Mouse (Mus musculus): Measurements from ENCODE around the gene Wdr18.

Wdr18 gene

GRCm38 (mm10) chr10:79927324-79928029 is 32.5 kb upstream of the Wdr18 start:
- DNase-seq (ENCODE audit: low read depth in 1 of 2, low spot score in 2 of 2): no peak

- peak; percentile 34 to 50 for DNase-seq (ENCODE audit: low read depth in 1 of 2, low spot score in 2 of 2)
Observed at GRCm38 (mm10) chr10:79928030-79928694, 31.8 kb upstream of the Wdr18 start.

DNA sequence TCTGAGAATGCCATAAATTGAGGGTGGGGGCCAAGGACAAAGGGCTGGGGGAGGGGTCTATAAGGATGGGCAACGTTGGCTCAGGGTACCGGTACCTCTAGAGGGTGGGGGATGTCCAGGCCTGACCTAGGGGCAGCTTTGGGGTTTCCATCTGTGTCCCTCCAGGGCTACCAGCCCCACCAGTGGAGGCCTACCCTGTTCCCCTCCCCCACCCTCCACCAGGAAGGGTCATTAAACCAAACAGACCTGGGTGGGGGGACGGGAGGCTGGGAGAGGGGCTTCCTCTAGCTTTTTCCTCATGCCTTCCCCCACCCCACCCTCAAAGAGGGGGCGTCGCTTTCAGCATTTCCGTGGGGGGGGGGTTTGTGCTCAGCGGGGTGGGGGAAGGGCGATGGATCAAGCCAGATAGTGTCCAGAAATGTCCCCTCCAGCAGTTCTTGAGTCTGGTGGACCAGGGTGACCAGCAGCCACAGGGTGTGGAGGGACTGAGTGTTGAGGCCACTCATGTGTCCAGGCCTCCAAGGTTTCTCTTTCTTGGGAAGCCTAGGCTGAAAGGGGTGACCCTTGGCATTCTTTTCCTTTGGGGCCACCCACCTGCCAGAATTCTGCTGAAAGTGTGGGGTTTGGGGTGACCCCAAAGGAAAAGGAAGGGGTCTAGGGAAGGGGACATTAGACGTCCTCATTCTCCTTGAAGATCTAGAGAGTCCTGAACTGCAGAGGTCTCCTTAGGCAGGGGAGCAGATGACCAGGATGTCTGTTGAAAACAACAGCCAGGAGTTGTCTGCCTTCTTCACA is 30.8 kb upstream of the Wdr18 start:
- DNase-seq (ENCODE audit: low read depth in 1 of 2, low spot score in 2 of 2): no peak

GRCm38 (mm10) chr10:79929967-79930825 is 29.8 kb upstream of the Wdr18 start:
- DNase-seq (ENCODE audit: low read depth in 1 of 2, low spot score in 2 of 2): no peak

DNA sequence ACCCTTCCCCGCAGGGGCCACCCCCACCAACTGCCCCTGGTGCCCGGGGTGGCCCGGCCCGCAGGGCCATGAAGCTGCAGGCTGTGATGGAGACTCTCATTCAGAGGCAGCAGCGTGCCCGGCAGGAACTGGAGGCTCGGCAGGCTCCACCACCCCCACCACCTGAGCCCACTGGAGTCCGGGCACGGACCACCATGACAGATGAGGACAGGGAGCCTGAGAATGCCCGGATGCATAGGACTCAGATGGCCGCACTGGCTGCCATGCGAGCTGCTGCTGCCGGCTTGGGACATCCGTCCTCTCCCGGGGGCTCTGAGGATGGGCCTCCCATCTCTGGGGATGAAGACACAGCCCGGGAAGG is 29.1 kb upstream of the Wdr18 start:
- DNase-seq (ENCODE audit: low read depth in 1 of 2, low spot score in 2 of 2): no peak

- no peak for DNase-seq (ENCODE audit: low read depth in 1 of 2, low spot score in 2 of 2)
Observed at GRCm38 (mm10) chr10:79931797-79932196, 28.2 kb upstream of the Wdr18 start.

DNA sequence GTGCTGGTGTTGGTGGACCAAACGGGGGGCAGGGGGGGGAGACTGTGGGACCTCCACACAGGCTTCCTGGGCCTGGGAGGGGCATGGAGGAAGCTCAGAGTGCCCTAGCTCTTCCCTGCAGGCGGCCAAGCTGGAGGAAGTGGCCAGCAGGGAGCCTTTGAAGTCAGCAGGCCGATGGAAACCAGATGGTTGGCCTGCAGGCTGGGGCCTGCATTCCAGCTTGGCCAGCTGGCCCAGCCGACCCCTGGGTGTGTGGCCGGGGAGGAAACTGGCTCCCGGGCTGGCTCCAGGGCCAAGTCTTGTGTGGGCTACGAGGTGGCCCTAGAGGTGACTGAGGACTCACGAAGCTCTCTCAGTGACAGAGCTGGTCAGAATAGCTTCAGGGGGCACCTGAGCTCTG is 27.2 kb upstream of the Wdr18 start:
- no peak for DNase-seq (ENCODE audit: low read depth in 1 of 2, low spot score in 2 of 2)

DNA sequence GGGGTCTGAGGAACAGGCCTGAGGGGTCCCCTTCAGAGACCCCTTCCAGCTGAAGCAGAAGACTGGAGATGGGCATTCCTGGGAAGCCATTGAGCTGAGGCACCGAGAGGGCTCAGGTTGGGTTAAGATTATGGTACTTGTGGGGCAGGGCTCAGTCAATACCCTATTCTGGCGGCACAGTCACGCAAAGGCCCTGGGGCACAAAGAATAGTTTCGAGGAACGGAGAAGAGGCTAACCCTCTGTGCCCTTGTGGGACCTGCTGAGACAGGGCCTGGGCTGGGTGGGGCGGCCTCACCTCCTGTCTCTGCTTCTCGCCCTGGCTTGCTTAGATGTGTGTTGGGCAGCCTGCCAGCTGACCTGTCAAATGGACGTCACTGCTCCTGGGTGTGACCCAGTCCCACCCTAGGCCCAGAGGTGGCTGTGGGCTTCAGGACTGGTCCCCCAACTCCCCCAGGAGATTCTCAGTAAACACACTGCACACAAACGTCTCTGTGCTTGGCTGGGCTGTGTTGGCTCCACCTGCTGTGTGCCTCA is 26.7 kb upstream of the Wdr18 start:
- DNase-seq (ENCODE audit: low read depth in 1 of 2, low spot score in 2 of 2): no peak

GRCm38 (mm10) chr10:79933861-79934260 is 26.1 kb upstream of the Wdr18 start:
- DNase-seq (ENCODE audit: low read depth in 1 of 2, low spot score in 2 of 2): no peak

DNA sequence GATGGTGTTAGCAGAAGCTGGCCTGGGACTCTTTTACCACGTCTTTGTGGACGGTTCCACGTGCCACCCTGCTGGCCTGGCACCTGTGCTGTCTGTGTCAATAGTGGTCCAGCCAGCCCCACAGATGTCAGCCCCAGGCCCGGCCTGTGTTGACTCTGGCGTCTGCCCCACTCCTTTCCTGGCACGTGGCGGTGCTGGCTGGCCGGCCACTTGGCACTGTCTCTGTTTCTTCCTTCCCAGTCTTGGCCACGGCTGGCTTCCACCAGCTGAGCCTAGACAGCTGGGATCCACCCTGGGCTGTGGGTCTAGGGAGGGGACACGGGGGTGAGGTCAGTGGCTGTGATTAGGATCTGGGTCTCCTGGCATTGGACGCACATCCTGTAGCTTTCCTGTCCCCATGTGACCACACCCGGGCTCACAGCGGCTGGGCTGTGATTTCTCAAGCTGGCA is 25.7 kb upstream of the Wdr18 start:
- DNase-seq (ENCODE audit: low read depth in 1 of 2, low spot score in 2 of 2): no peak

DNA sequence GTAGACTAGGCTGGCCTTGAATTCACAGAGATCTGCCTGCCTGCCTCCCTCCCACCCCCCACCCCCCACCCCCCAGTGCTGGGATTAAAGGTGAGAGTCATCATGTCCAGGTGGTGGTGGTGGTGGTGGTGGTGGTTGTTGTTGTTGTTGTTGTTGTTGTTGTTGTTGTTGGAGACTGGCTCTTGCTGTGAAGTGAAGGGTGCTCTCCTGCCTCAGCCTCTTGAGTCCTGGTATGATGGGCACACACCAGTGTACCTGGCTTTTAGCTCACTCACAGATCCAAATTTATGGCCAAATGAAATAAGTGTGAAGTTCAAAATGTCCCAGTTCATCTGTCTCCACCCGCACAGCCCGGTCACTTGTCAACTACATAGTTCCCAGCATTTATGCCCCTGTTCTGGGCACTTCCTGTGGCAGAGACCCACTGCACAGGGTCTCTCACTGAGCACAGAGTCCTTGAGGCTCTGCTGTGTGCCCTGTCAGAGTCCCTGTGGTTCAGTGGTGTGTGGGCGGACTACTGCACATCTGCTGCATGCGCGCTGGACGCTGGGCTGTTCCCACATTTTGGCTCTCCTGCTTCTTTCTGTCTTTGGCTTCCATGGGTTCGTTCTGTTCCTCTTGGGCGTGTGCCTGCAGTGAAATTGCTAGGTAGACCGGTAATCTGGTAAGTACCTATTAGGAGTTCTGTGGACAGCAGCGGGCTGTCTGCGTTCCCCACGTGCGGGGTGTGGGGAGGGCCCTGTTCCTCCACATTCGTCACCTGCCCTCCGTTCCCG is 25.0 kb upstream of the Wdr18 start:
- DNase-seq (ENCODE audit: low read depth in 1 of 2, low spot score in 2 of 2): no peak

DNA sequence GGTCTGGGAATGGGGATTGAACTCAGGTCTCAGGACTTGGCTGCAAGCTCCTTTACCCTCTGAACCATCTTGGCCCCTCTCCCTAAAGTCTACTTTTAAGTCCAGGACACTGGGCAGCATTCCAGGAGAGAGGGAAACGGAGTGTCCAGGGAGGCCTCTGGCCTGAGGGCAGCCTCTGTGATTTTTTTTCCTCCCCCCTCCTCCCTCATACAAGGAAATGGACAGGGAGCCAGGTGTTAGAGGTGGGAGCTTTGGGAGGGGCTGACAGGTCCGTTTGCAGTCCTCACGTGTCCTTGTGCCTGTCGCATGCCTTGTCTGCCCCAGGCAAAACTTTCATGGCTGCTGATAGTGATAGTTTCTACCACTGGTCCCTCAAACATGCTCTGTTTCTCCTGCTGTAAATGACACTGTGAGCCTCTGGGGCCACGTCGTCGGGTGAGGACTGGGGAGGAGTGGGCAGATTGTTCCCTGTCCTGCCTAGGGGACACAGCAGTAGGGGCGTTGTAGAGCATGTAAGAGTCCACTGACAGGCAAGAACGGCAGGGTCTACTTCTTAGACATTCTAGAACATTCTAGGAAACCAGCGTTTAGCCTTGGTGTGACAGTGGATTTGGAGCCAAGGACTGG is 23.6 kb upstream of the Wdr18 start:
- DNase-seq (ENCODE audit: low read depth in 1 of 2, low spot score in 2 of 2): no peak

- peak; percentile 59 to 66 for DNase-seq (ENCODE audit: low read depth in 1 of 2, low spot score in 2 of 2)
Observed at GRCm38 (mm10) chr10:79936911-79937441, 23.0 kb upstream of the Wdr18 start.

- no peak for DNase-seq (ENCODE audit: low read depth in 1 of 2, low spot score in 2 of 2)
Observed at GRCm38 (mm10) chr10:79937775-79938526, 22.0 kb upstream of the Wdr18 start.

GRCm38 (mm10) chr10:79940749-79941148 is 19.2 kb upstream of the Wdr18 start:
- DNase-seq (ENCODE audit: low read depth in 1 of 2, low spot score in 2 of 2): peak; percentile 73 to 79

DNA sequence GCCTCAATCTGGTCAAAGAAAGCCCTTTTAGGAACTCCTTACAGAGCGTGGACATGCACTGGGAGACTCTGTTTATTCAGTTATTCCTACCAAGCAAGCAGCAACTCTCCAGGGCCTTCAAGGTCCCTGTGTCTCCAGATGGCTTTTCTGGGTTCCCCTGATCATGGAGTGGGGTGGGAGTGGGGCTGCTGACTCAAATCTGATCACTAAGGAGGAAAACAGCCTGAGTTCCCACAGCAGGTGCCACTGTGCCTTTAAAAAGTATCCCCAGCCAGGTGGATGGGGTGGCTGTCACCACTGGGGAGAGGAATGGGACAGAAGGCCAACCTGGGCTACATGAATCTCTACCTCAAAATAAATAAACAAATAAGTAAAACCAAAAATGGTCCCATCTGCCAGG is 17.0 kb upstream of the Wdr18 start:
- no peak for DNase-seq (ENCODE audit: low read depth in 1 of 2, low spot score in 2 of 2)

DNA sequence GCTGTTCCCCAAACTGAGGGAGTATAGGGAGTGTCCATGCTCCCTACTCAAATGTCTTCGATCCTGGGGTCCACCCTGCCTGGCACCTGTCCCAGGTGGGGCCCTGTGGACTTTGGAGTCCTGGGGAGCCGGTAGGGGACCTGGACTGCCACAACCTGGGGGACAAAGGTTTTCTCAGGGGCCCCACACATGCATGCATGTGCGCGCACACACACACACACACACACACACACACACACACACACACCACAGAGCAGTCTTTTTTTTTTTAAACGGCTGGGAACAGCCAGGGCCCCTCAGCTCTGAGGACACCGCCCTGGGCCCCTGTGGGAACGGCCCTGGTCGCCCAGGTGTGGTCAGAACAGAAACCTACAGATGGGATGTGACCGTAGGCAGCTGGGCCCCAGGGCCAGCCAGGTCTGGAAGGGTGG is 16.5 kb upstream of the Wdr18 start:
- DNase-seq (ENCODE audit: low read depth in 1 of 2, low spot score in 2 of 2): no peak

DNA sequence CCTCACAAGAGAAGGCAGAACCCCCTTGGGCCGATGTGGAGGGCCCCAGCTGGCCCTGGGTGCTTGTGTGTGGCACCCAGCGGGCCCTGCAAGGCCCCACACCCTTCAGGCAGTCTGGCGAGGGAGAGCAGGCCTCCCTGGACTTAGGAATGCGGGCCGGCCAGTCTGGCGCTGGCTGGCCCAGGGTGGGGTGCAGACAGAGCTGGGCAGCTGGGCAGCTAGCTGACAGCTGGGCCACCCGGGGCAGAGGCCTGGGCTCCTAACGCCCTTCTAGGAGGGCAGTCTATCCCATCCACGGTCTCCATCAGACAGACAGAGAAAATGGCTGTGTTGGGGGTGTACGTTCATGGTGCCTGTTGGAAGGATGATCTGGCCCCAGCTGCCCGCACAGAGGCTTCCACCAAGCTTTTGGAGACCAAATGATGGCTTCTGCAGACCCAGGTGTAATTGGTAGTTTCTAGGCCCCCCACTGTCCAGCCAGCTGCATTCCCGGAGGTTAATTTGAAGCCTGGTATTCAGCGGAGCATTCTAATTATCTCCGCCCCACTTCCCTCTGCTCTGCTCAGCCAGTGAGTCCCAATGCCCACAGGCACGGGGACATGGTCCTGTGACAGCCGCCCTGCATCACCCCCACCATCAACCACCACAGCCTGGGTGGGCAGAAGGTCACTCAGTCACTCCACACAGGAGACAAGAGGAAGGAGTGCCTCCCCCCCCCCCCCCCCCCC is 14.3 kb upstream of the Wdr18 start:
- DNase-seq (ENCODE audit: low read depth in 1 of 2, low spot score in 2 of 2): no peak
